Mouse (Mus musculus) megakaryocyte, adult 5-6 weeks (primary cell): ENCODE measurements at regions not wholly inside any gene's neighbourhood (a gene's known extent, or its start where the extent isn't known, plus 50 kb on each side); places are given as distances from the start of the nearest gene placed in this dataset.
"Not testable (repeated sequence)": the region's sequence is repeated elsewhere in the genome, so short reads cannot be mapped to it uniquely, and the experiment has no call there.

Source experiments
- ATAC-seq: 2 replicates; pipeline ENCODE4 v1.8.0; 2016; ENCODE audit warnings: mild to moderate bottlenecking, inconsistent platforms; ENCODE audit not compliant: poor library complexity, severe bottlenecking

- ATAC-seq, result peak; percentile 95
Observed at GRCm38 (mm10) chr4:71431245-71431929, 326.4 kb downstream of the Gm11232 start.

DNA sequence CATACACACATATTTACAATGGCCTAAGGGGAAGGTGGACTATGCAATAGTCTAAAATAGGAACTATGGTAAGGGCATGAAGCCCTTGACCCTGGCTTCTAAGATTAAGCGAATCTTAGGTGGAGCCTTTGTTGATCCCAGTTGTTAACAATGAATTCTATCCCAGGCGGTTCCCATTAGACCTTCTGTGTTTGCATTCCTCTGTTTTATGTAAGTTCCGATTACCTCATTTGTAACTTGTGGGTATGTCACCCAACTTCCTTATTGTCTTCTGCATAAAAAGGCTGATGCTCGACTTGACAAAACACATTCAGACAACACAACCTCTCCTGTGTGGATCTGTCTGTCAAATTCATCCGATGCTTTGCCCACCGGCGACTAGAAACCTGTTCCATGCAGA, 335.6 kb downstream of the Gm11232 start:
- not testable (repeated sequence) for ATAC-seq

DNA sequence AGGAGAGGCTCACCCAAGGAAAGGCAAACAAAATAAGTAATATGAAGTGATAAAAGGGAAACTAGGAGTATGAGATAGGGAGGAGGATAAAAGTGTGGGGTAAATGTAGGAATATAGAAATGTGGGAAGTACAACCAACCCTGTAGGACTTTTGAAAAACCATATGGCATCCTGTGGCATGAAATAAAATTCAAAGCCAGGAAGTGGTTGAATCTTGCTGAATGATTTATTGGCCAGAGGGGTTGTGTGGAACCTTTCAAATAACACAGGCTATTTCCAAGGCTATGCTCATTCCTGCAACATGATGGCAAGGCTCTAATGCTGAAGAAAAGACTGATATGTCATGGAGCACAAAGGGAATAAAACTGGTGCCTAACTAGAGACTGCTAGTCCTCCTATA, 347.9 kb downstream of the Gm11232 start:
- ATAC-seq, result no peak

- no peak for ATAC-seq
Observed at GRCm38 (mm10) chr4:71390444-71390843, 367.3 kb downstream of the Gm11232 start.

DNA sequence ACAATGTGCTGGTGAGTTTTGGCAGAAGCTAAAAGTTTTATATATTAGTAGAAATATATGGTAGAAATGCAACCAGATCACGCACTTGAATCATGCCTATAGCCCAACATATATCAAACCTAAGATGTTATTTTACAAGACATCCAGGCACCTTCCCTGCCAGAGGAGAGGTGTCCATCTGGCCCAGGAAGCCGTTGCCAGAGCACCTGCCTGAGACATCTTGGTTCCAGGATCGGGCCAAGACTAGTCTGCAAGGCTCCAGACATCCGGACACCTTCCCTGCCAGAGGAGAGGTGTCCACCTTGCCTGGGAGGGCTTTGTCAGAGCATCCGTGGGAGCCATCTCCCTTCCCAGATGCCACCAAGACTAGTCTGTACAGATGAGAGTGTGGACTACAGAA, 388.5 kb downstream of the Gm11232 start:
- ATAC-seq, result no peak

GRCm38 (mm10) chr4:71363761-71364160, 394.0 kb downstream of the Gm11232 start:
- no peak for ATAC-seq

- ATAC-seq, result no peak
Observed at GRCm38 (mm10) chr4:71357626-71358025, 400.1 kb downstream of the Gm11232 start.

- no peak for ATAC-seq
Observed at GRCm38 (mm10) chr4:71356714-71357113, 401.1 kb downstream of the Gm11232 start.

GRCm38 (mm10) chr4:71356310-71356709, 401.5 kb downstream of the Gm11232 start:
- peak; percentile 26; the same call in 1 of the 2 replicates for ATAC-seq

DNA sequence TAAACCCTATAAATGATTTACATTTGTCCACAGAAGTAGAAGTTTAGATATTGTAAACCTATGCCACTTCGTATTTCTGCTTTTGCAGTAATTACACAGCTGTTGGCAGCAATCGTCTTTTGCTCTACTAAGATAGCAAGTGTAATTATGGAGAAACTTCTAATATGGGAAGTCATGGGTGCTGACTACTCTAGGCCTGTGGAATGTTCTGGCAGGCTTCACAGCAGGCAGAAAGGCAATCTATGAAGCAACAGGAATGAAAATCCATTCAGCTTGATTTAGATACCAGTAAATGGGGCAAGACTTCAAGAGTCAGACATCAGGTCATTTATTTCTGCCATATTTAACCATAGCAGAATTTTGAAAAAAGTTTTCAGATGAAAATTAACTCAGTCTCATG, 405.9 kb downstream of the Gm11232 start:
- no peak for ATAC-seq

- no peak for ATAC-seq
Observed at GRCm38 (mm10) chr4:71343068-71343467, 414.7 kb downstream of the Gm11232 start.

DNA sequence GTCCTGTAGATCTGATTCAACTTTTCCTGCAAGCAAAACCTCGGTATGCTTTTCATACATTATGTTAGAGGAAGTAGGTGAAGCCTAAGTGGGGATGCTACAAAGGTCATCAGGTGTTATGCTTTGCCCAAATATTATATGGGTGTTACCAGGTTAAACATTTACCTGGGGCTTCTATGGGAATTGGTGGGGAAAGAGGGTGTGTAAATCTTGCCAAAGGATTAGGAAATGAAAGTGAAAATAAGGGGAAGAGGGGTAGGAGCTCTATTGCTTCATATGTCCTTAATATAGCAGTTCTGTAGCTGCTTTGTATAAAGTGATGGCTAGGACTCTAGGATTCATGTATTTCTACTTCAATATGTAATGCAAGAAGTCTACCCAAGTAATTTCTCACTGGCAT, 419.2 kb downstream of the Gm11232 start:
- ATAC-seq, result peak; percentile 88

- ATAC-seq, result no peak
Observed at GRCm38 (mm10) chr4:71332672-71333071, 425.1 kb downstream of the Gm11232 start.

- 0 out of 2 replicates have a peak, but pooled peaks have one; percentile 47 for ATAC-seq
Observed at GRCm38 (mm10) chr4:71332018-71332417, 425.7 kb downstream of the Gm11232 start.

- ATAC-seq, result no peak
Observed at GRCm38 (mm10) chr4:71316605-71317004, 441.2 kb downstream of the Gm11232 start.

GRCm38 (mm10) chr4:71307176-71307612, 450.6 kb downstream of the Gm11232 start:
- no peak for ATAC-seq

- no peak for ATAC-seq
Observed at GRCm38 (mm10) chr4:71306690-71307089, 451.1 kb downstream of the Gm11232 start.

DNA sequence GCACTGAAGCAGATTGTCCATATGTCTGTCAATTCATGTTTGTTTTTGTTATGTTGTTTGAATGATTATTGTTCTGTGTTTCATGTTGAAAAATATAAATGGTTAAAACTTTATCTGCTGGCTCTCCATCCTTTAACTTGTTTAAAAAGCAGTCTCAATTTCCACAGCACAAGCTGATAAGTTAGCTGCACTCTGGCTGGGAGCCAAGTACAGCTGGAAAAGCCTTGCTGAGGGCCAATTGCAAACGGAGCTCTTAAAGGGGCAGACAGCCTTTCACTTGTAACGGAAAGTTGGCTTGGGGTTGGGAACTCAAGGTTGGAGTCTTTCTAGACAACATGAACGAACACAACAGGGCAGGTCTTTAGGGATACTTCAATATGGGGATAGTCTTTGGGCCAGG, 462.0 kb downstream of the Gm11232 start:
- ATAC-seq, result not testable (repeated sequence)

DNA sequence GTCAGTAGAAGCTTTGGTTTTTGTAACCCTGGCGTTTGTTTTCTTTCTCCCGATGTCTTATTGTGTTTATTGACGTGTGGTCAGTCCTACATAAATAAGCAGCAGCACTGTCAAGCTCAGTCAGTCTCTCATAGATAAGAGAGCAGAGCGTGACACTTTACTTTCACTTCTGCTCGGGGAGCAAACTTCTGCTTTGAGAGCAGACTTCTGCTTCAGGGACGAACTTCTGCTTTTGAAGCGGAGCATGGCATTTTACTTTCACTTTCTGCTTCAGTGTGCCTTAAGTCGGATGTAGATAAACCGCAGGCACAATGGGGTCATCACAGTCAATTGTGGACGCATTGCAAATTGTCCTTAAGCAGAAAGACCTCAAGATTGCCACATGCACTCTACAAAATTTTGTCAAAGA, 466.0 kb downstream of the Gm11232 start:
- ATAC-seq, result peak; percentile 90

DNA sequence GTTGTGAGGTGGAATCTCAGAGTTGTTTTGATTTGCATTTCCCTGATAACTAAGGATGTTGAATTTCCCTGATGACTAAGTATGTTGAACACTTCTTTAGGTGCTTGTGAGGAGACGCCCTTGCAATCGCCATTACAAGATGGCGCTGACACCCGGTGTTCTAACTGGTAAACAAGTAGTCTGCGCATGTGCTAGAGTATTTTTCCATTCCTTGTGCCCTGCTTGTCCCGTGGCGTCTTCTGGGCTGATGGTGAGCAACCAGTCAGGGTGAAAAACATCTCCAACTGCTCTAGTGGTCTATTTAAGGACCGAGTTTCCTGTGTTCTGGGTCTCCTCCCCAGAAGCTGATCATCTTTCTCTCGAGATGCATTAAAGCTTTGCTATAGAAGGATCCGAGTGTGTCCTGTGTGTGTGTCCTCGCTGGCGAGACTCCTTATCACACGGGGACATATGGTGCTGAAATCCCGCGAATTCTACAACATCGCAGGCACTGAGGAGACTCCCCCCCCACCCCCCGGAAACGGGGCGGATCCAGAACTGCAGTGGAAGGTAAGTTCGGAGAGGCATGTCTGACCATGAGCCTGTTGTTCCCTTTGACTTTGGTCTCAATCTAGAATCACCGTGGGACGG, 466.5 kb downstream of the Gm11232 start:
- ATAC-seq, result peak; percentile 85

- ATAC-seq, result no peak
Observed at GRCm38 (mm10) chr4:71283147-71283546, 474.6 kb downstream of the Gm11232 start.

DNA sequence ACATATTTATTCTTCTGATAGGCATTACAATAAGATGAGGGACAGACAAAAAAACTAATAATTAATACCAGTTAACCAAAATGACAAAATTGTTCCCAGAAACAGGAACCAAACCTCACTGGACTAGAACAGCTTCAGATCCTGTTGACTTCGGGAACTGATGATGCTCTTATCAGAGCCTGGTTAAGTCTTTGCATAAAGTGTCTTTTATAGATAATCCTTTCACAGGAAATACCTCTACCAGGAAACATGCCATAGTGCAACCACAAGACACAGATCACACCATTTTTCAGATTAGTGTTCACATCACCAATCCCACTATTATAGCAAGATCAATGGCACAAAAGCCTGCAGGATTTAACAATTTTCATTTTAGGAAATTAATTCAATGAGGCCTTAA, 478.1 kb downstream of the Gm11232 start:
- ATAC-seq, result no peak
